Mouse (Mus musculus): ENCODE results near the gene B4galt3. TPM values are rescaled to one million over a fixed set of nuclear protein-coding genes. Genes with fewer than 3 reads are reported as not detected.
"Not testable (repeated sequence)": the region's sequence is repeated elsewhere in the genome, so short reads cannot be mapped to it uniquely, and the experiment has no call there.

B4galt3 gene
- polyA plus RNA-seq, 1 experiment from 2014 or later = 56.8 TPM

GRCm38 (mm10) chr1:171295063-171295402, 24.9 kb downstream of the B4galt3 start:
- Histone ChIP-seq H3K4me1 (ENCODE audit: control insufficient read depth, insufficient read depth, low read length) (no peaks in the 10 kb centered on the region), H3K27ac (replicated peaks; ENCODE audit: low read depth, low read length) (peak overlapping the region; percentile 91), H3K9ac (replicated peaks; ENCODE audit: low read length) (peak overlapping the region; percentile 91), H3K9me3 (replicated peaks; ENCODE audit: control insufficient read depth, low read length) (no peaks in the 10 kb centered on the region), H3K4me2 (ENCODE audit: low read depth, low read length) (peak overlapping the region; percentile 45), H3K36me3 (replicated peaks; ENCODE audit: control insufficient read depth, insufficient read depth, low read depth, low read length) (no peaks in the 10 kb centered on the region), H3K4me3 (ENCODE audit: low read depth, low read length) (peak overlapping the region; percentile 71), H3K27me3 (ENCODE audit: control insufficient read depth, insufficient read depth, low read length) (no peaks in the 10 kb centered on the region)
- 22% methylated on average over 3 of the region's 3 CpGs for WGBS
- ATAC-seq (replicated peaks; ENCODE audit: insufficient number of reproducible peaks, low FRiP score, low TSS enrichment, low read depth) (peak; percentile 7; the same call in 1 of the 2 replicates), DNase-seq (ENCODE audit: low spot score) (no peak)

GRCm38 (mm10) chr1:171298226-171298625, 28.1 kb downstream of the B4galt3 start:
- no peak for ATAC-seq (replicated peaks; ENCODE audit: insufficient number of reproducible peaks, low FRiP score, low TSS enrichment, low read depth)
- no peaks in the 10 kb centered on the region for H3K4me1 ChIP-seq (ENCODE audit: control insufficient read depth, insufficient read depth, low read length)
- no peak overlapping the region for H3K4me3 ChIP-seq (ENCODE audit: low read depth, low read length)
- no peak for DNase-seq (ENCODE audit: low spot score)
- no peaks in the 10 kb centered on the region for H3K9me3 ChIP-seq (replicated peaks; ENCODE audit: control insufficient read depth, low read length)
- H3K27ac ChIP-seq (replicated peaks; ENCODE audit: low read depth, low read length) = no peak overlapping the region
- H3K36me3 ChIP-seq (replicated peaks; ENCODE audit: control insufficient read depth, insufficient read depth, low read depth, low read length) = no peaks in the 10 kb centered on the region
- no peak overlapping the region for H3K4me2 ChIP-seq (ENCODE audit: low read depth, low read length)
- 63% methylated on average over 3 of the region's 3 CpGs for WGBS
- H3K27me3 ChIP-seq (ENCODE audit: control insufficient read depth, insufficient read depth, low read length) = no peaks in the 10 kb centered on the region
- H3K9ac ChIP-seq (replicated peaks; ENCODE audit: low read length) = no peak overlapping the region

GRCm38 (mm10) chr1:171306157-171306556, 36.0 kb downstream of the B4galt3 start:
- DNase-seq (ENCODE audit: low spot score); H3K4me3 ChIP-seq (ENCODE audit: low read depth, low read length); H3K4me1 ChIP-seq (ENCODE audit: control insufficient read depth, insufficient read depth, low read length); H3K27me3 ChIP-seq (ENCODE audit: control insufficient read depth, insufficient read depth, low read length); H3K27ac ChIP-seq (replicated peaks; ENCODE audit: low read depth, low read length); H3K36me3 ChIP-seq (replicated peaks; ENCODE audit: control insufficient read depth, insufficient read depth, low read depth, low read length); H3K9me3 ChIP-seq (replicated peaks; ENCODE audit: control insufficient read depth, low read length); H3K9ac ChIP-seq (replicated peaks; ENCODE audit: low read length); H3K4me2 ChIP-seq (ENCODE audit: low read depth, low read length); ATAC-seq (replicated peaks; ENCODE audit: insufficient number of reproducible peaks, low FRiP score, low TSS enrichment, low read depth): not testable (repeated sequence)
- 73% methylated on average over 5 of the region's 5 CpGs for WGBS

- Histone ChIP-seq H3K4me1 (ENCODE audit: control insufficient read depth, insufficient read depth, low read length) (no peaks in the 10 kb centered on the region), H3K9me3 (replicated peaks; ENCODE audit: control insufficient read depth, low read length) (no peaks in the 10 kb centered on the region), H3K4me2 (ENCODE audit: low read depth, low read length) (no peak overlapping the region), H3K36me3 (replicated peaks; ENCODE audit: control insufficient read depth, insufficient read depth, low read depth, low read length) (no peaks in the 10 kb centered on the region), H3K9ac (replicated peaks; ENCODE audit: low read length) (no peak overlapping the region), H3K27ac (replicated peaks; ENCODE audit: low read depth, low read length) (no peak overlapping the region), H3K4me3 (ENCODE audit: low read depth, low read length) (no peak overlapping the region), H3K27me3 (ENCODE audit: control insufficient read depth, insufficient read depth, low read length) (no peaks in the 10 kb centered on the region)
- ATAC-seq (replicated peaks; ENCODE audit: insufficient number of reproducible peaks, low FRiP score, low TSS enrichment, low read depth) (no peak), DNase-seq (ENCODE audit: low spot score) (no peak)
- WGBS = 67% methylated on average over 2 of the region's 2 CpGs
Measured at GRCm38 (mm10) chr1:171309321-171309720, 39.2 kb downstream of the B4galt3 start.

GRCm38 (mm10) chr1:171319748-171320147, 49.6 kb downstream of the B4galt3 start:
- Histone ChIP-seq H3K36me3 (replicated peaks; ENCODE audit: control insufficient read depth, insufficient read depth, low read depth, low read length) (no peaks in the 10 kb centered on the region), H3K9ac (replicated peaks; ENCODE audit: low read length) (no peak overlapping the region), H3K9me3 (replicated peaks; ENCODE audit: control insufficient read depth, low read length) (no peaks in the 10 kb centered on the region), H3K4me3 (ENCODE audit: low read depth, low read length) (no peak overlapping the region; the same call in 1 of the 2 replicates), H3K4me2 (ENCODE audit: low read depth, low read length) (no peak overlapping the region), H3K27me3 (ENCODE audit: control insufficient read depth, insufficient read depth, low read length) (no peaks in the 10 kb centered on the region), H3K27ac (replicated peaks; ENCODE audit: low read depth, low read length) (no peak overlapping the region), H3K4me1 (ENCODE audit: control insufficient read depth, insufficient read depth, low read length) (no peaks in the 10 kb centered on the region)
- ATAC-seq (replicated peaks; ENCODE audit: insufficient number of reproducible peaks, low FRiP score, low TSS enrichment, low read depth) (no peak), DNase-seq (ENCODE audit: low spot score) (no peak)
- WGBS = 11% methylated on average over 7 of the region's 7 CpGs

DNA sequence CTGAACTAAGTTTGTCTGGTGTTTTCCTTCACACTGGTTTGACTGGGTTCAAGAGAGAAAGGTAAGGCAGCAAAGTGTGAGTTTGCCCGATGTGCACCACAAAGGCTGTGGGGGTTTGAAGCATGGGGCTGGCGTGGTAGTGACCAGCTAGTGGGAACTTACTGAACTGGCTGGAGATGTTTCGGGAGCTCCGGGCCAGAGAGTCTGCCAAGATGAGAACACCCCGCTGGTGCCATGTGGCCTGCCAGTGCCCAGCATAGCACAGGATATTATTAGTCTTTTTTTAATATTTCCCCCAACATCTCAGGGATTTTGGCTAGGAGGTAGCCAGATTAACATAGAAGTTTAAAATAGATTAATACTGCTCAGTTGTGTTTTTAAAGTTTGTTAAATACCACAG, 50.0 kb downstream of the B4galt3 start:
- no peak for DNase-seq (ENCODE audit: low spot score)
- H3K9me3 ChIP-seq (replicated peaks; ENCODE audit: control insufficient read depth, low read length) = no peaks in the 10 kb centered on the region
- H3K27ac ChIP-seq (replicated peaks; ENCODE audit: low read depth, low read length) = no peak overlapping the region
- no peaks in the 10 kb centered on the region for H3K36me3 ChIP-seq (replicated peaks; ENCODE audit: control insufficient read depth, insufficient read depth, low read depth, low read length)
- H3K4me2 ChIP-seq (ENCODE audit: low read depth, low read length) = no peak overlapping the region; the same call in 1 of the 2 replicates
- no peaks in the 10 kb centered on the region for H3K27me3 ChIP-seq (ENCODE audit: control insufficient read depth, insufficient read depth, low read length)
- no peaks in the 10 kb centered on the region for H3K4me1 ChIP-seq (ENCODE audit: control insufficient read depth, insufficient read depth, low read length)
- H3K4me3 ChIP-seq (ENCODE audit: low read depth, low read length) = peak overlapping the region; percentile 13
- no peak overlapping the region for H3K9ac ChIP-seq (replicated peaks; ENCODE audit: low read length)
- ATAC-seq (replicated peaks; ENCODE audit: insufficient number of reproducible peaks, low FRiP score, low TSS enrichment, low read depth) = no peak
- 13% methylated on average over 5 of the region's 5 CpGs for WGBS

- DNase-seq (ENCODE audit: low spot score) = peak; percentile 64
- no peak overlapping the region for H3K4me2 ChIP-seq (ENCODE audit: low read depth, low read length)
- no peak for ATAC-seq (replicated peaks; ENCODE audit: insufficient number of reproducible peaks, low FRiP score, low TSS enrichment, low read depth)
- no peaks in the 10 kb centered on the region for H3K9me3 ChIP-seq (replicated peaks; ENCODE audit: control insufficient read depth, low read length)
- no peak overlapping the region for H3K9ac ChIP-seq (replicated peaks; ENCODE audit: low read length)
- no peak overlapping the region for H3K27ac ChIP-seq (replicated peaks; ENCODE audit: low read depth, low read length)
- H3K36me3 ChIP-seq (replicated peaks; ENCODE audit: control insufficient read depth, insufficient read depth, low read depth, low read length) = no peaks in the 10 kb centered on the region
- H3K4me1 ChIP-seq (ENCODE audit: control insufficient read depth, insufficient read depth, low read length) = no peaks in the 10 kb centered on the region
- H3K4me3 ChIP-seq (ENCODE audit: low read depth, low read length) = no peak overlapping the region
- no peaks in the 10 kb centered on the region for H3K27me3 ChIP-seq (ENCODE audit: control insufficient read depth, insufficient read depth, low read length)
Measured at GRCm38 (mm10) chr1:171321415-171321814, 51.3 kb downstream of the B4galt3 start.

DNA sequence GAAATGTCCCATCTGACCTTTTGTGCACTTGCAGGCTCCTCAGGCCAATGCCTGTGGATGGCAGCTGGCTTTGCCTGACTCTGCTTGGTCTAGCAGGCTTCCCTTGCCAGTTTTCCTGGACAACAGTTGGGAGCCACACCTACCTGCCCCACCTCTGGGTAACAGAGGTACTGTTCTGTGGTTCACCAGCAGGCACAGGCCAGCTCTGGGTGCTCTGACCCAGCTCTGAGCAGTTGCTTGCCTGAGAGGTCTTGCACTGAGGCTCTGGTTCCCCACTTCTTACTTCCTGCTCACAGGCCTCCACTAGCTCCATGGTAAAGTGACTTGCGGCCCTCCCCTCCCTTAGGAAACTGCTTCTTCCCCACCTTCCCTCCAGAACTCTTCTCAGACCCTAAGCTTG, 51.9 kb downstream of the B4galt3 start:
- WGBS = 68% methylated on average over 1 of the region's 1 CpGs
- DNase-seq (ENCODE audit: low spot score) = no peak
- 0 out of 2 replicates have a peak, but pooled peaks have one; percentile 65 for ATAC-seq (replicated peaks; ENCODE audit: insufficient number of reproducible peaks, low FRiP score, low TSS enrichment, low read depth)

More for the DNA sequence above, 51.9 kb downstream of the B4galt3 start:
- H3K9me3 ChIP-seq (replicated peaks; ENCODE audit: control insufficient read depth, low read length) = no peaks in the 10 kb centered on the region
- H3K27ac ChIP-seq (replicated peaks; ENCODE audit: low read depth, low read length) = no peak overlapping the region
- H3K4me2 ChIP-seq (ENCODE audit: low read depth, low read length) = no peak overlapping the region
- H3K4me3 ChIP-seq (ENCODE audit: low read depth, low read length) = no peak overlapping the region
- H3K9ac ChIP-seq (replicated peaks; ENCODE audit: low read length) = no peak overlapping the region
- no peaks in the 10 kb centered on the region for H3K4me1 ChIP-seq (ENCODE audit: control insufficient read depth, insufficient read depth, low read length)
- H3K27me3 ChIP-seq (ENCODE audit: control insufficient read depth, insufficient read depth, low read length) = no peaks in the 10 kb centered on the region
- no peaks in the 10 kb centered on the region for H3K36me3 ChIP-seq (replicated peaks; ENCODE audit: control insufficient read depth, insufficient read depth, low read depth, low read length)
